9 mouse cellular contexts compared by ENCODE assay signal in the genomic region with DNA sequence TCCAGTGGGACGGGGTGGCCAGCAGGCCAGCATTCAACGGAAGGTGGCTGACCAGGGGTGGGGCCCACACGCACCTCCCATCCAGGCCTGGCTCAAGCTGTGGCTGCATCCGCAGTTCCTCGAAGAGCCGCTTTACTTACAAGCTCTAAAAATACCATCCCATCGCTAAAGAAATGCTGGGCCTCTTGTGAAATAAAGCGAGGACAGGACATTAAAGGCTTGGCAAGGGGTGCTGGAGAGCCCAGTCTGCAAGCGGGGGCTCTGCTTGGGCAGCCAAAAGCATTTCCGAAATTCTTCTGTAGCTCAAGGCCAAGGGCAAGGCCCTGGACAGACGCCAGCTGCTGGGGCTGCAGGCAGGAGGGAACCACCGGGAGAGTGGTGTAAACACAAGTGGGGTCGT. TPM values are rescaled to one million over a fixed set of nuclear protein-coding genes. Genes with fewer than 3 reads are reported as not detected.
DNase-seq lines count a peak whose midpoint lies in the region; TF ChIP-seq lines count a peak whose summit lies in the region.
"Had no signal": no experiment of that assay in that cellular context is flagged by ENCODE, and none has a peak within 500 bp of the region (broad histone marks: within the 10 kb centered on the region; RNA-seq: fewer than 3 reads in every experiment).

No protein-coding gene starts in this region.

- TF ChIP-seq CTCF in thymus, adult 2 months (IDR thresholded peaks at IDR 0.05; ENCODE audit: borderline replicate concordance, control insufficient read depth, extremely low read depth, insufficient read depth, low read length, poor library complexity) = no peak

- no peak overlapping the region for H3K27ac ChIP-seq in thymus, adult 2 months (ENCODE audit: control insufficient read depth, insufficient read depth, low read length)

- 91% methylated on average over 13 of the region's 13 CpGs for WGBS in thymus, adult 2 months

- intact Hi-C loops in left cerebral cortex, postnatal 10 days (cut with DNase I) = no loop called here

- H3K4me1 ChIP-seq in thymus, adult 2 months (replicated peaks; ENCODE audit: control insufficient read depth, insufficient read depth, low read length) = no peaks in the 10 kb centered on the region

- no peaks in the 10 kb centered on the region for H3K27me3 ChIP-seq in thymus, adult 2 months (ENCODE audit: control insufficient read depth, insufficient read depth, low read length)

- DNase-seq in left cerebral cortex, postnatal 10 days (ENCODE audit: extremely low spot score in 1 of 2, low spot score in 2 of 2) = peak; percentile 51 to 85
- DNase-seq in left cerebral cortex, adult 11 months (ENCODE audit: low spot score) = no peak
- peak; percentile 61 for DNase-seq in brain, adult 2 months (ENCODE audit: low read depth, low spot score)
- DNase-seq in heart, adult 8-10 months (ENCODE audit: low spot score) = peak; percentile 60
- DNase-seq in kidney, adult 9 months = peak; percentile 67
- DNase-seq in lung, postnatal 4 days = peak; percentile 86 to 96
- DNase-seq in thymus, postnatal 0 days (ENCODE audit: low spot score) = no peak
- no peak for DNase-seq in thymus, adult 2 months

- TF ChIP-seq POLR2A in thymus, adult 2 months (IDR thresholded peaks at IDR 0.05; ENCODE audit: control insufficient read depth, extremely low read depth, insufficient read depth, low read length, poor library complexity) = no peak

- H3K36me3 ChIP-seq in thymus, adult 2 months (ENCODE audit: control insufficient read depth, insufficient read depth, low read length) = no peaks in the 10 kb centered on the region

- no peak overlapping the region for H3K4me3 ChIP-seq in thymus, adult 2 months (ENCODE audit: control insufficient read depth, insufficient read depth, low read length)

RNA-seq across cellular contexts. Expression of a gene that starts 59.7 kb away (rescaled TPM):
- 10 to 100 TPM; 65.2 to 71.9 TPM for total RNA-seq in left cerebral cortex, postnatal 10 days (2021)
- 1 to 10 TPM; 2.9 to 4.0 (median 3.5) TPM for total RNA-seq in heart, adult 8-10 months (2022)
- 7.2 TPM in 2 replicates for polyA plus RNA-seq in thymus, postnatal 0 days (2015; fragmentation: Nextera tagmentation; extraction: Ambion mirVana)
- polyA plus RNA-seq in thymus, adult 2 months (2012; rRNA removed) = 17.0 and 19.3 TPM in 2 replicates
- total RNA-seq: MEL had no signal

Comparison
In these comparisons a context has a peak if more than half of its experiments do, and no peak if none do; other contexts are left out.
1. DNase-seq: peak in left cerebral cortex, postnatal 10 days (2 of 2), brain, adult 2 months (single experiment), heart, adult 8-10 months (single experiment), kidney, adult 9 months (single experiment) and lung, postnatal 4 days (2 of 2); none in left cerebral cortex, adult 11 months (single experiment), thymus, postnatal 0 days (single experiment) and thymus, adult 2 months (single experiment).
2. RNA of a gene that starts 59.7 kb away (total RNA-seq): 65.2 to 71.9 TPM in left cerebral cortex, postnatal 10 days; 2.9 to 4.0 TPM in heart, adult 8-10 months; every median in the first group is over 10 times any median in the second.